Mouse (Mus musculus) lung, embryonic 15.5 days (tissue): ENCODE results near the gene Lama1. TPM values are rescaled to one million over a fixed set of nuclear protein-coding genes. Genes with fewer than 3 reads are reported as not detected.

Experiments
- ATAC-seq: fragments of 200-750 bp; cut with Nextera tagmentation; 2 replicates; pipeline ENCODE4 v1.8.0; 2017; ENCODE audit warnings: moderate number of reproducible peaks, borderline replicate concordance; ENCODE audit not compliant: low FRiP score, low TSS enrichment; ENCODE audit errors: extremely low read depth
- H3K27ac ChIP-seq: fragments of 300-500 bp; sonication (generic); 2 replicates; pipeline ENCODE4 v1.5.1; 2015; ENCODE audit warnings: moderate library complexity, mild to moderate bottlenecking, inconsistent platforms
- H3K27me3 ChIP-seq: fragments of 300-500 bp; sonication (generic); 2 replicates; pipeline ENCODE4 v1.6.1; 2015; ENCODE audit warnings: inconsistent platforms
- H3K36me3 ChIP-seq: fragments of 300-500 bp; sonication (generic); 2 replicates; pipeline ENCODE4 v1.6.1; 2015; ENCODE audit warnings: inconsistent platforms
- H3K4me1 ChIP-seq: fragments of 300-500 bp; sonication (generic); 2 replicates; pipeline ENCODE4 v1.6.1; 2015; ENCODE audit warnings: inconsistent platforms
- H3K4me2 ChIP-seq: fragments of 300-500 bp; sonication (generic); 2 replicates; pipeline ENCODE4 v1.6.1; 2015; ENCODE audit warnings: inconsistent platforms, mild to moderate bottlenecking, moderate library complexity
- H3K4me3 ChIP-seq: fragments of 300-500 bp; sonication (generic); 2 replicates; pipeline ENCODE4 v1.5.1; 2015; ENCODE audit warnings: mild to moderate bottlenecking, inconsistent platforms
- H3K9ac ChIP-seq: fragments of 300-500 bp; sonication (generic); 2 replicates; pipeline ENCODE4 v1.6.1; 2015; ENCODE audit warnings: inconsistent platforms
- H3K9me3 ChIP-seq: fragments of 300-500 bp; sonication (generic); 2 replicates; pipeline ENCODE4 v1.6.1; 2016; ENCODE audit warnings: inconsistent platforms
- WGBS: fragments of 180-500 bp; shearing (Covaris S2); methylation state at CpG from one replicate; pipeline ENCODE4 v1.1.7; 2015; 5-methylcytosine and 5-hydroxymethylcytosine counted together
- polyA plus RNA-seq: library from polyadenylated mRNA; unstranded; fragments of >200 nt; fragmentation: Nextera tagmentation; extraction: Ambion mirVana; gene quantifications from 2 replicates; pipeline ENCODE4 v1.2.1, GENCODE M21; 2015

Lama1 gene
- polyA plus RNA-seq, 1 experiment from 2014 or later: 3.9 TPM

GRCm38 (mm10) chr17:67697461-67697891 lies 417 bp downstream of the Lama1 start:
- WGBS: under 1% methylated on average over 32 of the region's 32 CpGs

GRCm38 (mm10) chr17:67698301-67698700 lies 1.2 kb downstream of the Lama1 start:
- no peak overlapping the region for H3K9ac ChIP-seq
- H3K4me2 ChIP-seq: peak overlapping the region; percentile 100
- H3K4me1 ChIP-seq: peaks cover 17% of the 10 kb centered on the region
- no peak for ATAC-seq
- WGBS: 2% methylated on average over 13 of the region's 13 CpGs
- 0 out of 2 replicates have a peak, but pooled peaks cover 12% of the 10 kb centered on the region for H3K27me3 ChIP-seq
- no peaks in the 10 kb centered on the region for H3K36me3 ChIP-seq
- no peaks in the 10 kb centered on the region for H3K9me3 ChIP-seq
- H3K27ac ChIP-seq: no peak overlapping the region
- H3K4me3 ChIP-seq: peak overlapping the region; percentile 81

More at GRCm38 (mm10) chr17:67697461-67697891, 417 bp downstream of the Lama1 start:
- H3K4me1 ChIP-seq: peaks cover 21% of the 10 kb centered on the region
- peak overlapping the region; percentile 64 for H3K9ac ChIP-seq
- no peaks in the 10 kb centered on the region for H3K9me3 ChIP-seq
- peak overlapping the region; percentile 100 for H3K4me2 ChIP-seq
- peak overlapping the region; percentile 81 for H3K4me3 ChIP-seq
- no peak overlapping the region for H3K27ac ChIP-seq
- peak; percentile 76 for ATAC-seq
- H3K36me3 ChIP-seq: no peaks in the 10 kb centered on the region
- 0 out of 2 replicates have a peak, but pooled peaks cover 12% of the 10 kb centered on the region for H3K27me3 ChIP-seq

- Histone ChIP-seq H3K4me1 (peaks cover 15% of the 10 kb centered on the region), H3K27me3 (0 out of 2 replicates have a peak, but pooled peaks cover 12% of the 10 kb centered on the region), H3K4me2 (no peak overlapping the region), H3K9ac (no peak overlapping the region), H3K9me3 (no peaks in the 10 kb centered on the region), H3K4me3 (no peak overlapping the region), H3K36me3 (no peaks in the 10 kb centered on the region), H3K27ac (no peak overlapping the region)
- no peak for ATAC-seq
- 24% methylated on average over 8 of the region's 9 CpGs for WGBS
Observed at GRCm38 (mm10) chr17:67701761-67702160, 4.7 kb downstream of the Lama1 start.

GRCm38 (mm10) chr17:67702941-67703340 lies 5.9 kb downstream of the Lama1 start:
- H3K4me2 ChIP-seq: no peak overlapping the region
- WGBS: 53% methylated on average over 3 of the region's 3 CpGs
- H3K9ac ChIP-seq: no peak overlapping the region
- peaks cover 11% of the 10 kb centered on the region for H3K4me1 ChIP-seq
- H3K27me3 ChIP-seq: 0 out of 2 replicates have a peak, but pooled peaks cover 8% of the 10 kb centered on the region
- ATAC-seq: no peak
- no peaks in the 10 kb centered on the region for H3K9me3 ChIP-seq
- H3K4me3 ChIP-seq: no peak overlapping the region
- no peak overlapping the region for H3K27ac ChIP-seq
- no peaks in the 10 kb centered on the region for H3K36me3 ChIP-seq

- Histone ChIP-seq H3K27me3 (no peaks in the 10 kb centered on the region), H3K9me3 (no peaks in the 10 kb centered on the region), H3K27ac (no peak overlapping the region), H3K4me2 (no peak overlapping the region), H3K4me3 (no peak overlapping the region), H3K4me1 (0 out of 2 replicates have a peak, but pooled peaks cover 7% of the 10 kb centered on the region), H3K9ac (no peak overlapping the region), H3K36me3 (no peaks in the 10 kb centered on the region)
- 83% methylated on average over 10 of the region's 10 CpGs for WGBS
- no peak for ATAC-seq
Observed at GRCm38 (mm10) chr17:67705035-67705769, 8.1 kb downstream of the Lama1 start.

- 64% methylated on average over 5 of the region's 5 CpGs for WGBS
- no peak overlapping the region for H3K27ac ChIP-seq
Observed at GRCm38 (mm10) chr17:67706372-67706771, 9.3 kb downstream of the Lama1 start.

GRCm38 (mm10) chr17:67707793-67708364 lies 10.8 kb downstream of the Lama1 start:
- no peak overlapping the region for H3K4me2 ChIP-seq
- no peaks in the 10 kb centered on the region for H3K27me3 ChIP-seq
- no peaks in the 10 kb centered on the region for H3K9me3 ChIP-seq
- H3K4me3 ChIP-seq: no peak overlapping the region
- WGBS: 47% methylated on average over 13 of the region's 13 CpGs
- no peak overlapping the region for H3K9ac ChIP-seq
- H3K27ac ChIP-seq: no peak overlapping the region
- no peak for ATAC-seq
- no peaks in the 10 kb centered on the region for H3K36me3 ChIP-seq
- 0 out of 2 replicates have a peak, but pooled peaks cover 7% of the 10 kb centered on the region for H3K4me1 ChIP-seq

More at GRCm38 (mm10) chr17:67706372-67706771, 9.3 kb downstream of the Lama1 start:
- Histone ChIP-seq H3K9me3 (no peaks in the 10 kb centered on the region), H3K4me1 (0 out of 2 replicates have a peak, but pooled peaks cover 7% of the 10 kb centered on the region), H3K27me3 (no peaks in the 10 kb centered on the region), H3K9ac (no peak overlapping the region), H3K4me2 (no peak overlapping the region), H3K36me3 (no peaks in the 10 kb centered on the region), H3K4me3 (no peak overlapping the region)
- ATAC-seq: no peak

- ATAC-seq: no peak
- Histone ChIP-seq H3K4me2 (no peak overlapping the region), H3K9me3 (no peaks in the 10 kb centered on the region), H3K27ac (no peak overlapping the region), H3K4me1 (0 out of 2 replicates have a peak, but pooled peaks cover 7% of the 10 kb centered on the region), H3K9ac (no peak overlapping the region), H3K27me3 (no peaks in the 10 kb centered on the region), H3K4me3 (no peak overlapping the region), H3K36me3 (no peaks in the 10 kb centered on the region)
- 63% methylated on average over 6 of the region's 6 CpGs for WGBS
Observed at GRCm38 (mm10) chr17:67710377-67710781, 13.3 kb downstream of the Lama1 start.

GRCm38 (mm10) chr17:67711361-67711760 lies 14.3 kb downstream of the Lama1 start:
- Histone ChIP-seq H3K9ac (no peak overlapping the region), H3K27me3 (no peaks in the 10 kb centered on the region), H3K4me3 (no peak overlapping the region), H3K4me2 (no peak overlapping the region), H3K9me3 (no peaks in the 10 kb centered on the region), H3K27ac (no peak overlapping the region), H3K4me1 (0 out of 2 replicates have a peak, but pooled peaks cover 7% of the 10 kb centered on the region), H3K36me3 (no peaks in the 10 kb centered on the region)
- WGBS: 34% methylated on average over 4 of the region's 4 CpGs
- ATAC-seq: no peak

GRCm38 (mm10) chr17:67712929-67713328 lies 15.9 kb downstream of the Lama1 start:
- Histone ChIP-seq H3K4me3 (no peak overlapping the region), H3K36me3 (no peaks in the 10 kb centered on the region), H3K9me3 (no peaks in the 10 kb centered on the region), H3K27me3 (no peaks in the 10 kb centered on the region), H3K27ac (no peak overlapping the region), H3K4me1 (0 out of 2 replicates have a peak, but pooled peaks cover 4% of the 10 kb centered on the region), H3K4me2 (no peak overlapping the region), H3K9ac (no peak overlapping the region)
- WGBS: 74% methylated on average over 7 of the region's 7 CpGs
- ATAC-seq: no peak

GRCm38 (mm10) chr17:67715466-67715865 lies 18.4 kb downstream of the Lama1 start:
- H3K4me2 ChIP-seq: peak overlapping the region; percentile 30; the same call in 1 of the 2 replicates
- H3K27me3 ChIP-seq: no peaks in the 10 kb centered on the region
- WGBS: 50% methylated on average over 19 of the region's 19 CpGs
- H3K9me3 ChIP-seq: no peaks in the 10 kb centered on the region
- no peak overlapping the region for H3K27ac ChIP-seq
- no peak overlapping the region for H3K4me3 ChIP-seq
- H3K4me1 ChIP-seq: no peaks in the 10 kb centered on the region
- no peak for ATAC-seq
- H3K9ac ChIP-seq: no peak overlapping the region
- H3K36me3 ChIP-seq: no peaks in the 10 kb centered on the region

GRCm38 (mm10) chr17:67722055-67722454 lies 25.0 kb downstream of the Lama1 start:
- peaks cover 21% of the 10 kb centered on the region for H3K4me1 ChIP-seq
- WGBS: 61% methylated on average over 7 of the region's 7 CpGs
- H3K9me3 ChIP-seq: no peaks in the 10 kb centered on the region
- no peak overlapping the region for H3K9ac ChIP-seq
- no peak overlapping the region for H3K27ac ChIP-seq
- H3K36me3 ChIP-seq: no peaks in the 10 kb centered on the region
- no peaks in the 10 kb centered on the region for H3K27me3 ChIP-seq
- H3K4me2 ChIP-seq: no peak overlapping the region
- ATAC-seq: no peak
- no peak overlapping the region for H3K4me3 ChIP-seq
